In genomic region chr4:111719296-111719695, GRCm38 (mm10) we compare ENCODE assay signal across 7 mouse cellular contexts. TPM values are rescaled to one million over a fixed set of nuclear protein-coding genes. Genes with fewer than 3 reads are reported as not detected.
DNase-seq lines count a peak whose midpoint lies in the region; ATAC-seq and TF ChIP-seq lines count a peak whose summit lies in the region.

No protein-coding gene starts in this region.

- H3K27ac ChIP-seq in limb, embryonic 14.5 days (replicated peaks; ENCODE audit: low read depth, low read length): no peak overlapping the region
- H3K27ac ChIP-seq in neural tube, embryonic 14.5 days (ENCODE audit: low read depth, low read length): no peak overlapping the region

- no peaks in the 10 kb centered on the region for H3K27me3 ChIP-seq in limb, embryonic 14.5 days (ENCODE audit: control insufficient read depth, insufficient read depth, low read length)
- H3K27me3 ChIP-seq in neural tube, embryonic 14.5 days (ENCODE audit: control insufficient read depth, insufficient read depth, low read length): no peaks in the 10 kb centered on the region

- no peak overlapping the region for H3K9ac ChIP-seq in limb, embryonic 14.5 days (ENCODE audit: low read depth, low read length, severe bottlenecking)
- no peak overlapping the region for H3K9ac ChIP-seq in neural tube, embryonic 14.5 days (replicated peaks; ENCODE audit: low read depth, low read length)

- peak overlapping the region; percentile 60; the same call in 1 of the 2 replicates for H3K4me2 ChIP-seq in limb, embryonic 14.5 days (replicated peaks; ENCODE audit: low read depth, low read length, severe bottlenecking)
- H3K4me2 ChIP-seq in neural tube, embryonic 14.5 days (ENCODE audit: low read depth, low read length): peak overlapping the region; percentile 77

- H3K9me3 ChIP-seq in limb, embryonic 14.5 days (ENCODE audit: control insufficient read depth, low read length): no peaks in the 10 kb centered on the region
- H3K9me3 ChIP-seq in neural tube, embryonic 14.5 days (ENCODE audit: control insufficient read depth, low read length): no peaks in the 10 kb centered on the region

- ATAC-seq in limb, embryonic 14.5 days (ENCODE audit: low FRiP score, low read depth): no peak
- ATAC-seq in neural tube, embryonic 14.5 days (ENCODE audit: low read depth): no peak

- H3K36me3 ChIP-seq in limb, embryonic 14.5 days (ENCODE audit: control insufficient read depth, insufficient read depth, low read length): no peaks in the 10 kb centered on the region
- no peaks in the 10 kb centered on the region for H3K36me3 ChIP-seq in neural tube, embryonic 14.5 days (ENCODE audit: control insufficient read depth, insufficient read depth, low read length)

- WGBS in limb, embryonic 14.5 days: 58% methylated on average over 4 of the region's 4 CpGs
- 65% methylated on average over 4 of the region's 4 CpGs for WGBS in neural tube, embryonic 14.5 days

- DNase-seq in 416B (ENCODE audit: low read depth): peak; percentile 60
- peak; percentile 78 for DNase-seq in CD4-positive helper T cell, adult 2 months (ENCODE audit: low read depth, low spot score)
- DNase-seq in heart, adult 9 months (ENCODE audit: low spot score in 2 of 2): peak; percentile 36 to 45
- DNase-seq in limb, embryonic 14.5 days (ENCODE audit: low spot score): no peak
- DNase-seq in right cerebral cortex, postnatal 14 days: no peak
- no peak for DNase-seq in gastrocnemius, postnatal 25 days

- H3K4me3 ChIP-seq in limb, embryonic 14.5 days (replicated peaks; ENCODE audit: low read length): peak overlapping the region; percentile 81
- peak overlapping the region; percentile 73 for H3K4me3 ChIP-seq in neural tube, embryonic 14.5 days (ENCODE audit: low read depth, low read length)

- TF ChIP-seq POLR2A in limb, embryonic 14.5 days (IDR thresholded peaks at IDR 0.05; ENCODE audit: borderline replicate concordance, extremely low read depth, insufficient read depth, insufficient read length): no peak

- H3K4me1 ChIP-seq in limb, embryonic 14.5 days (ENCODE audit: control insufficient read depth, insufficient read depth, low read length): peaks cover 12% of the 10 kb centered on the region
- no peaks in the 10 kb centered on the region for H3K4me1 ChIP-seq in neural tube, embryonic 14.5 days (ENCODE audit: control insufficient read depth, insufficient read depth, low read length)

RNA-seq across cellular contexts. Expression of gene Spata6, which starts 0.5 kb away (rescaled TPM):
- 21.2 and 21.3 TPM in 2 replicates for polyA plus RNA-seq in limb, embryonic 14.5 days (2012; rRNA removed)
- 21.0 and 27.4 TPM in 2 replicates for polyA plus RNA-seq in limb, embryonic 14.5 days (2014; fragmentation: Nextera tagmentation; extraction: Ambion mirVana)
- 11.8 and 16.9 TPM in 2 replicates for polyA plus RNA-seq in neural tube, embryonic 14.5 days (2014; fragmentation: Nextera tagmentation; extraction: Ambion mirVana)
- total RNA-seq in gastrocnemius, postnatal 25 days (2021): 1 to 10 TPM; 2.8 to 3.5 TPM

Comparison
In these comparisons a context has a peak if more than half of its experiments do, and no peak if none do; other contexts are left out.
1. DNase-seq: peak in 416B (single experiment), CD4-positive helper T cell, adult 2 months (single experiment) and heart, adult 9 months (2 of 2); none in limb, embryonic 14.5 days (single experiment), right cerebral cortex, postnatal 14 days (single experiment) and gastrocnemius, postnatal 25 days (single experiment).